ENCODE assay signal across 22 mouse cellular contexts in genomic region chr5:140258633-140259032, GRCm38 (mm10).
A peak's percentile ranks its signal among the peaks of the same experiment; 100 is the strongest.
DNase-seq lines count a peak whose midpoint lies in the region; ATAC-seq and TF ChIP-seq lines count a peak whose summit lies in the region.
"Had no signal": no experiment of that assay in that cellular context is flagged by ENCODE, and none has a peak within 500 bp of the region (broad histone marks: within the 10 kb centered on the region; RNA-seq: fewer than 3 reads in every experiment).

No protein-coding gene starts in this region.

- peaks cover 1% of the 10 kb centered on the region for H3K4me1 ChIP-seq in heart, adult 2 months (ENCODE audit: control insufficient read depth, insufficient read depth, low read length)
- H3K4me1 ChIP-seq in kidney, adult 2 months (ENCODE audit: control insufficient read depth, insufficient read depth, low read length) = no peaks in the 10 kb centered on the region
- no peaks in the 10 kb centered on the region; the same call in 1 of the 2 replicates for H3K4me1 ChIP-seq in kidney, embryonic 16.5 days (ENCODE audit: insufficient read depth, low read length)
- H3K4me1 ChIP-seq: limb, embryonic 10.5 days had no signal

- 85% methylated on average over 5 of the region's 5 CpGs for WGBS in heart, adult 2 months
- 91% methylated on average over 5 of the region's 5 CpGs for WGBS in kidney, adult 2 months
- WGBS in kidney, embryonic 16.5 days = 89% methylated on average over 5 of the region's 5 CpGs

- TF ChIP-seq POLR2A in heart, adult 2 months (IDR thresholded peaks at IDR 0.05; ENCODE audit: insufficient read depth, low read depth, low read length) = no peak
- TF ChIP-seq POLR2A in kidney, adult 2 months (IDR thresholded peaks at IDR 0.05; ENCODE audit: low read depth, low read length) = no peak

- H3K9ac ChIP-seq in heart, adult 2 months (ENCODE audit: low read depth, low read length) = no peak overlapping the region
- no peak overlapping the region for H3K9ac ChIP-seq in kidney, embryonic 16.5 days (replicated peaks; ENCODE audit: low read length)
- H3K9ac ChIP-seq: forebrain, embryonic 15.5 days; heart, embryonic 13.5 days; hindbrain, embryonic 15.5 days; liver, postnatal 0 days had no signal

- H3K27ac ChIP-seq in heart, adult 2 months = peak overlapping the region; percentile 22; the same call in 1 of the 2 replicates
- H3K27ac ChIP-seq in kidney, adult 2 months (ENCODE audit: insufficient read depth, low read depth, low read length) = no peak overlapping the region
- H3K27ac ChIP-seq in kidney, embryonic 16.5 days (ENCODE audit: low read length) = no peak overlapping the region
- H3K27ac ChIP-seq: embryonic facial prominence, embryonic 10.5 days; forebrain, embryonic 15.5 days; heart, embryonic 13.5 days; hindbrain, embryonic 15.5 days; limb, embryonic 10.5 days; midbrain, embryonic 10.5 days had no signal

- no peak for TF ChIP-seq EP300 in heart, adult 2 months (IDR thresholded peaks at IDR 0.05; ENCODE audit: insufficient read depth, low read depth, low read length)

- ATAC-seq in kidney, embryonic 16.5 days (ENCODE audit: low FRiP score, low TSS enrichment) = no peak
- ATAC-seq: forebrain, embryonic 15.5 days; liver, postnatal 0 days; lung, postnatal 0 days; midbrain, embryonic 16.5 days had no signal

- H3K4me3 ChIP-seq in heart, adult 2 months = no peak overlapping the region
- H3K4me3 ChIP-seq in kidney, adult 2 months (ENCODE audit: insufficient read depth, low read depth, low read length) = no peak overlapping the region
- H3K4me3 ChIP-seq in kidney, embryonic 16.5 days (ENCODE audit: low read length) = no peak overlapping the region
- H3K4me3 ChIP-seq: embryonic facial prominence, embryonic 10.5 days; forebrain, embryonic 15.5 days; heart, embryonic 13.5 days; hindbrain, embryonic 15.5 days; limb, embryonic 10.5 days; midbrain, embryonic 10.5 days; myocyte had no signal

- peak; percentile 32 to 47 for DNase-seq in heart, adult 2 months
- no peak for DNase-seq in heart, postnatal 10 days
- DNase-seq in kidney, adult 2 months = peak; percentile 61
- DNase-seq in thymus, postnatal 14 days = peak; percentile 53
- no peak for DNase-seq in thymus, postnatal 0 days (ENCODE audit: low spot score)
- no peak for DNase-seq in cerebellum, adult 11-12 months
- DNase-seq: adrenal gland, postnatal 36 days; cerebellum, adult 11 months; cerebellum, postnatal 10 days; gastrocnemius, postnatal 14 days; liver; liver, postnatal 0 days had no signal

- no peaks in the 10 kb centered on the region for H3K27me3 ChIP-seq in heart, adult 2 months (ENCODE audit: control insufficient read depth, insufficient read depth, low read length)
- H3K27me3 ChIP-seq in kidney, adult 2 months (replicated peaks; ENCODE audit: control insufficient read depth, insufficient read depth, low read length) = no peaks in the 10 kb centered on the region
- no peaks in the 10 kb centered on the region for H3K27me3 ChIP-seq in kidney, embryonic 16.5 days (ENCODE audit: insufficient read depth, low read length)
- H3K27me3 ChIP-seq: forebrain, embryonic 15.5 days; hindbrain, embryonic 15.5 days had no signal

- intact Hi-C loops in heart, adult 2 months (cut with DNase I) = no loop called here
- intact Hi-C loops in heart, postnatal 10 days (cut with DNase I) = no loop called here

- no peaks in the 10 kb centered on the region for H3K9me3 ChIP-seq in kidney, embryonic 16.5 days (ENCODE audit: low read length)
- H3K9me3 ChIP-seq: embryonic facial prominence, embryonic 10.5 days; forebrain, embryonic 15.5 days; heart, embryonic 13.5 days; hindbrain, embryonic 15.5 days; limb, embryonic 10.5 days; midbrain, embryonic 10.5 days had no signal

- no peak overlapping the region for H3K4me2 ChIP-seq in kidney, embryonic 16.5 days (replicated peaks; ENCODE audit: low read depth, low read length)
- H3K4me2 ChIP-seq: forebrain, embryonic 15.5 days; heart, embryonic 13.5 days; hindbrain, embryonic 15.5 days had no signal

- no peaks in the 10 kb centered on the region for H3K36me3 ChIP-seq in heart, adult 2 months (ENCODE audit: control insufficient read depth, insufficient read depth, low read length)
- H3K36me3 ChIP-seq in kidney, adult 2 months (ENCODE audit: control insufficient read depth, insufficient read depth, low read length) = no peaks in the 10 kb centered on the region
- peaks cover 12% of the 10 kb centered on the region; the same call in 1 of the 2 replicates for H3K36me3 ChIP-seq in kidney, embryonic 16.5 days (ENCODE audit: insufficient read depth, low read length)
- H3K36me3 ChIP-seq: hindbrain, embryonic 15.5 days had no signal

- TF ChIP-seq CTCF in heart, adult 2 months (IDR thresholded peaks at IDR 0.05) = no peak
- no peak for TF ChIP-seq CTCF in kidney, adult 2 months (conservative IDR thresholded peaks at IDR 0.05; ENCODE audit: insufficient read depth, insufficient read length, low read depth, low read length)

- no peaks in the 10 kb centered on the region for H3K79me2 ChIP-seq in heart, adult 2 months (replicated peaks; ENCODE audit: control insufficient read depth, insufficient read depth, low read length)

Comparison
In these comparisons a context has a peak if more than half of its experiments do, and no peak if none do; other contexts are left out.
1. DNase-seq: peak in heart, adult 2 months (2 of 2), kidney, adult 2 months (single experiment) and thymus, postnatal 14 days (single experiment); none in heart, postnatal 10 days (0 of 2), thymus, postnatal 0 days (single experiment) and cerebellum, adult 11-12 months (single experiment).